Comparison of ENCODE assay signal across 9 mouse cellular contexts in genomic region chr4:118446415-118447153, GRCm38 (mm10). TPM values are rescaled to one million over a fixed set of nuclear protein-coding genes. Genes with fewer than 3 reads are reported as not detected.
A peak's percentile ranks its signal among the peaks of the same experiment; 100 is the strongest.
DNase-seq lines count a peak whose midpoint lies in the region; ATAC-seq and TF ChIP-seq lines count a peak whose summit lies in the region.
"Had no signal": no experiment of that assay in that cellular context is flagged by ENCODE, and none has a peak within 500 bp of the region (broad histone marks: within the 10 kb centered on the region; RNA-seq: fewer than 3 reads in every experiment).

No protein-coding gene starts in this region.

- no peak overlapping the region for H3K27ac ChIP-seq in liver, adult 2 months (replicated peaks; ENCODE audit: insufficient read depth, low read depth, low read length)
- H3K27ac ChIP-seq in forebrain, embryonic 11.5 days (ENCODE audit: low read depth, low read length): no peak overlapping the region
- no peak overlapping the region for H3K27ac ChIP-seq in liver, embryonic 13.5 days
- H3K27ac ChIP-seq in small intestine, adult 2 months (ENCODE audit: insufficient read depth, low read depth, low read length): peak overlapping the region; percentile 82
- H3K27ac ChIP-seq in thymus, adult 2 months (ENCODE audit: control insufficient read depth, insufficient read depth, low read length): no peak overlapping the region
- H3K27ac ChIP-seq: macrophage had no signal

- no peaks in the 10 kb centered on the region for H3K79me2 ChIP-seq in liver, adult 2 months (ENCODE audit: control insufficient read depth, insufficient read depth, low read length)

- no peaks in the 10 kb centered on the region for H3K9me3 ChIP-seq in forebrain, embryonic 11.5 days (ENCODE audit: control insufficient read depth, low read length)
- no peaks in the 10 kb centered on the region for H3K9me3 ChIP-seq in liver, embryonic 13.5 days (replicated peaks)

- intact Hi-C loops in left cerebral cortex, postnatal 10 days (cut with DNase I): loop anchor here (10.0 kb wide), 1 partner anchor 128 kb away; no protein-coding TSS in a partner anchor

- ATAC-seq in forebrain, embryonic 11.5 days (replicated peaks; ENCODE audit: low FRiP score): peak; percentile 7; the same call in 1 of the 2 replicates
- ATAC-seq in liver, embryonic 13.5 days (ENCODE audit: low read depth): 0 out of 2 replicates have a peak, but pooled peaks have one; percentile 5

- H3K4me1 ChIP-seq in liver, adult 2 months (ENCODE audit: control insufficient read depth, insufficient read depth, low read length): no peaks in the 10 kb centered on the region
- H3K4me1 ChIP-seq in forebrain, embryonic 11.5 days (replicated peaks; ENCODE audit: control insufficient read depth, insufficient read depth, low read length): peaks cover 5% of the 10 kb centered on the region; the same call in 1 of the 2 replicates
- peaks cover 12% of the 10 kb centered on the region for H3K4me1 ChIP-seq in liver, embryonic 13.5 days (replicated peaks)
- peaks cover 16% of the 10 kb centered on the region for H3K4me1 ChIP-seq in small intestine, adult 2 months (ENCODE audit: control insufficient read depth, insufficient read depth, insufficient read length, low read length)
- no peaks in the 10 kb centered on the region for H3K4me1 ChIP-seq in thymus, adult 2 months (replicated peaks; ENCODE audit: control insufficient read depth, insufficient read depth, low read length)

- no peak for TF ChIP-seq CTCF in liver, adult 2 months (IDR thresholded peaks at IDR 0.05; ENCODE audit: low read depth, low read length)
- no peak for TF ChIP-seq CTCF in small intestine, adult 2 months (IDR thresholded peaks at IDR 0.05; ENCODE audit: extremely low read depth, insufficient read length, insufficient replicate concordance, low read depth, low read length)
- TF ChIP-seq CTCF in thymus, adult 2 months (IDR thresholded peaks at IDR 0.05; ENCODE audit: borderline replicate concordance, control insufficient read depth, extremely low read depth, insufficient read depth, low read length, poor library complexity): no peak

- 30% methylated on average over 24 of the region's 24 CpGs for WGBS in liver, adult 2 months
- 17% methylated on average over 24 of the region's 24 CpGs for WGBS in forebrain, embryonic 11.5 days
- 57% methylated on average over 24 of the region's 24 CpGs for WGBS in liver, embryonic 13.5 days (ENCODE audit: insufficient replicate concordance)
- 30% methylated on average over 24 of the region's 24 CpGs for WGBS in small intestine, adult 2 months
- WGBS in thymus, adult 2 months: 90% methylated on average over 24 of the region's 24 CpGs

- no peak overlapping the region for H3K9ac ChIP-seq in liver, adult 2 months (ENCODE audit: low read depth, low read length)
- H3K9ac ChIP-seq in forebrain, embryonic 11.5 days (ENCODE audit: low read length): peak overlapping the region; percentile 53
- H3K9ac ChIP-seq in liver, embryonic 13.5 days: 0 out of 2 replicates have a peak overlapping the region, but pooled peaks have one; percentile 6

- no peaks in the 10 kb centered on the region for H3K36me3 ChIP-seq in liver, adult 2 months (ENCODE audit: control insufficient read depth, insufficient read depth, low read length)
- H3K36me3 ChIP-seq in forebrain, embryonic 11.5 days (ENCODE audit: control insufficient read depth, insufficient read depth, low read length): no peaks in the 10 kb centered on the region
- H3K36me3 ChIP-seq in liver, embryonic 13.5 days: no peaks in the 10 kb centered on the region
- no peaks in the 10 kb centered on the region for H3K36me3 ChIP-seq in small intestine, adult 2 months (ENCODE audit: control insufficient read depth, insufficient read depth, low read length)
- no peaks in the 10 kb centered on the region for H3K36me3 ChIP-seq in thymus, adult 2 months (ENCODE audit: control insufficient read depth, insufficient read depth, low read length)

- peak overlapping the region; percentile 76 for H3K4me2 ChIP-seq in forebrain, embryonic 11.5 days (ENCODE audit: low read depth, low read length, severe bottlenecking)
- peak overlapping the region; percentile 55 for H3K4me2 ChIP-seq in liver, embryonic 13.5 days

- no peak for DNase-seq in liver, adult 2 months (ENCODE audit: extremely low read depth, low read depth, low spot score)
- no peak for DNase-seq in liver
- no peak for DNase-seq in forebrain, embryonic 11.5 days (ENCODE audit: low spot score)
- no peak for DNase-seq in liver, embryonic 13.5 days
- DNase-seq in left cerebral cortex, postnatal 10 days (ENCODE audit: extremely low spot score in 1 of 2, low spot score in 2 of 2): no peak
- DNase-seq in yolk sac, embryonic 10.5 days (ENCODE audit: low spot score): no peak
- no peak for DNase-seq in thymus, adult 2 months

- no peaks in the 10 kb centered on the region for H3K27me3 ChIP-seq in liver, adult 2 months (ENCODE audit: control insufficient read depth, insufficient read depth, low read length)
- no peaks in the 10 kb centered on the region; the same call in 1 of the 2 replicates for H3K27me3 ChIP-seq in forebrain, embryonic 11.5 days (ENCODE audit: control insufficient read depth, insufficient read depth, low read length)
- no peaks in the 10 kb centered on the region for H3K27me3 ChIP-seq in liver, embryonic 13.5 days
- no peaks in the 10 kb centered on the region for H3K27me3 ChIP-seq in small intestine, adult 2 months (ENCODE audit: control insufficient read depth, insufficient read depth, low read length)
- no peaks in the 10 kb centered on the region for H3K27me3 ChIP-seq in thymus, adult 2 months (ENCODE audit: control insufficient read depth, insufficient read depth, low read length)

- peak overlapping the region; percentile 8; the same call in 1 of the 2 replicates for H3K4me3 ChIP-seq in liver, adult 2 months (ENCODE audit: insufficient read depth, low read depth, low read length)
- peak overlapping the region; percentile 33 for H3K4me3 ChIP-seq in forebrain, embryonic 11.5 days (ENCODE audit: low read depth, low read length)
- peak overlapping the region; percentile 36 for H3K4me3 ChIP-seq in liver, embryonic 13.5 days (replicated peaks)
- H3K4me3 ChIP-seq in small intestine, adult 2 months (ENCODE audit: low read depth, low read length): peak overlapping the region; percentile 60
- no peak overlapping the region for H3K4me3 ChIP-seq in thymus, adult 2 months (ENCODE audit: control insufficient read depth, insufficient read depth, low read length)

- no peak for TF ChIP-seq POLR2A in liver, adult 2 months (IDR thresholded peaks at IDR 0.05; ENCODE audit: extremely low read depth, insufficient read depth, low read length)
- TF ChIP-seq POLR2A in small intestine, adult 2 months (IDR thresholded peaks at IDR 0.05; ENCODE audit: low read depth, low read length): no peak
- no peak for TF ChIP-seq POLR2A in thymus, adult 2 months (IDR thresholded peaks at IDR 0.05; ENCODE audit: control insufficient read depth, extremely low read depth, insufficient read depth, low read length, poor library complexity)

RNA-seq across cellular contexts. Expression of gene Cdc20, which starts 9.4 kb away (rescaled TPM):
- total RNA-seq in liver, adult 2 months (2014; rRNA removed): 0.46 and 5.4 TPM in 2 replicates
- 0.59 and 0.93 TPM in 2 replicates for polyA plus RNA-seq in liver, adult 2 months (2012; rRNA removed)
- 369 and 385 TPM in 2 replicates for polyA plus RNA-seq in forebrain, embryonic 11.5 days (2014; fragmentation: Nextera tagmentation; extraction: Ambion mirVana)
- 210 and 211 TPM in 2 replicates for polyA plus RNA-seq in liver, embryonic 13.5 days (2015; fragmentation: Nextera tagmentation; extraction: Ambion mirVana)
- polyA plus RNA-seq in small intestine, adult 2 months (2012; rRNA removed): 22.3 and 42.8 TPM in 2 replicates
- total RNA-seq in left cerebral cortex, postnatal 10 days (2021): 1 to 10 TPM; 3.3 to 3.9 TPM
- 152 and 211 TPM in 2 replicates for polyA plus RNA-seq in thymus, adult 2 months (2012; rRNA removed)

RNA-seq across cellular contexts. Expression of gene Mpl, which starts 10.7 kb away (rescaled TPM):
- total RNA-seq in liver, adult 2 months (2014; rRNA removed): not detected in 2 replicates
- polyA plus RNA-seq in liver, adult 2 months (2012; rRNA removed): not detected in 2 replicates
- 1.0 and 1.5 TPM in 2 replicates for polyA plus RNA-seq in forebrain, embryonic 11.5 days (2014; fragmentation: Nextera tagmentation; extraction: Ambion mirVana)
- polyA plus RNA-seq in liver, embryonic 13.5 days (2015; fragmentation: Nextera tagmentation; extraction: Ambion mirVana): 10.8 and 10.9 TPM in 2 replicates
- 0.08 TPM in 1 of 2 replicates, not detected in the other for polyA plus RNA-seq in small intestine, adult 2 months (2012; rRNA removed)
- total RNA-seq in left cerebral cortex, postnatal 10 days (2021): under 1 TPM in 1 of 2 experiments, not detected in 1; 0.12 TPM
- 0.11 and 0.28 TPM in 2 replicates for polyA plus RNA-seq in thymus, adult 2 months (2012; rRNA removed)

RNA-seq across cellular contexts. Expression of gene Elovl1, which starts 18.7 kb away (rescaled TPM):
- total RNA-seq in liver, adult 2 months (2014; rRNA removed): 16.9 and 23.1 TPM in 2 replicates
- 132 and 135 TPM in 2 replicates for polyA plus RNA-seq in liver, adult 2 months (2012; rRNA removed)
- 37.8 and 39.8 TPM in 2 replicates for polyA plus RNA-seq in forebrain, embryonic 11.5 days (2014; fragmentation: Nextera tagmentation; extraction: Ambion mirVana)
- 106 and 107 TPM in 2 replicates for polyA plus RNA-seq in liver, embryonic 13.5 days (2015; fragmentation: Nextera tagmentation; extraction: Ambion mirVana)
- polyA plus RNA-seq in small intestine, adult 2 months (2012; rRNA removed): 128 and 324 TPM in 2 replicates
- total RNA-seq in left cerebral cortex, postnatal 10 days (2021): 10 to 100 TPM; 17.2 to 18.4 TPM
- polyA plus RNA-seq in thymus, adult 2 months (2012; rRNA removed): 127 and 155 TPM in 2 replicates

RNA-seq across cellular contexts. Expression of gene Med8, which starts 37.4 kb away (rescaled TPM):
- total RNA-seq in liver, adult 2 months (2014; rRNA removed): 37.0 and 40.3 TPM in 2 replicates
- polyA plus RNA-seq in liver, adult 2 months (2012; rRNA removed): 25.5 and 31.3 TPM in 2 replicates
- polyA plus RNA-seq in forebrain, embryonic 11.5 days (2014; fragmentation: Nextera tagmentation; extraction: Ambion mirVana): 152 and 155 TPM in 2 replicates
- polyA plus RNA-seq in liver, embryonic 13.5 days (2015; fragmentation: Nextera tagmentation; extraction: Ambion mirVana): 97.4 and 107 TPM in 2 replicates
- polyA plus RNA-seq in small intestine, adult 2 months (2012; rRNA removed): 10.7 and 19.5 TPM in 2 replicates
- 10 to 100 TPM; 67.9 to 72.2 TPM for total RNA-seq in left cerebral cortex, postnatal 10 days (2021)
- polyA plus RNA-seq in thymus, adult 2 months (2012; rRNA removed): 40.1 and 40.8 TPM in 2 replicates

RNA-seq across cellular contexts. Expression of gene Szt2, which starts 37.5 kb away (rescaled TPM):
- 3.0 and 5.2 TPM in 2 replicates for total RNA-seq in liver, adult 2 months (2014; rRNA removed)
- 8.8 and 11.9 TPM in 2 replicates for polyA plus RNA-seq in liver, adult 2 months (2012; rRNA removed)
- 14.1 and 18.3 TPM in 2 replicates for polyA plus RNA-seq in forebrain, embryonic 11.5 days (2014; fragmentation: Nextera tagmentation; extraction: Ambion mirVana)
- 2.0 TPM in 2 replicates for polyA plus RNA-seq in liver, embryonic 13.5 days (2015; fragmentation: Nextera tagmentation; extraction: Ambion mirVana)
- 18.5 and 35.1 TPM in 2 replicates for polyA plus RNA-seq in small intestine, adult 2 months (2012; rRNA removed)
- 10 to 100 TPM; 36.1 to 36.6 TPM for total RNA-seq in left cerebral cortex, postnatal 10 days (2021)
- polyA plus RNA-seq in thymus, adult 2 months (2012; rRNA removed): 90.6 and 96.7 TPM in 2 replicates

Comparison
In these comparisons a context has a peak if more than half of its experiments do, and no peak if none do; other contexts are left out.
1. RNA of gene Cdc20, which starts 9.4 kb away (polyA plus RNA-seq): 369 to 385 TPM in forebrain, embryonic 11.5 days, 210 to 211 TPM in liver, embryonic 13.5 days, 152 to 211 TPM in thymus, adult 2 months and 22.3 to 42.8 TPM in small intestine, adult 2 months; 0.59 to 0.93 TPM in liver, adult 2 months; every median in the first group is over 10 times any median in the second.